Mouse (Mus musculus) MEL (cell line): ENCODE data around the gene Rnasel. TPM values are rescaled to one million over a fixed set of nuclear protein-coding genes. Genes with fewer than 3 reads are reported as not detected.

Experiments
- DNase-seq: peaks from one replicate; pipeline ENCODE4 v3.0.0; 2011; ENCODE audit warnings: low read depth, low spot score
- H3K27ac ChIP-seq: 2 replicates; pipeline ENCODE4 v1.5.1; 2012; ENCODE audit warnings: low read depth, mild to moderate bottlenecking, control low read depth, low read length, moderate library complexity; ENCODE audit not compliant: control insufficient read depth
- H3K27me3 ChIP-seq, 2 experiments: fragments of 150-350 bp in 1 of 2; sonication (generic) in 1 of 2; 2 replicates each; pipeline ENCODE4 v1.6.1; 2012; ENCODE audit warnings: low read length in 2 of 2, mild to moderate bottlenecking in 2 of 2, improper control_type of control experiment in 1 of 2, moderate library complexity in 1 of 2; ENCODE audit not compliant: insufficient read depth in 2 of 2, control insufficient read depth in 1 of 2
- H3K36me3 ChIP-seq, 2 experiments: 2 replicates each; pipeline ENCODE4 v1.6.1; 2012 to 2014; ENCODE audit warnings: low read length in 2 of 2, improper control_type of control experiment in 1 of 2, inconsistent platforms in 1 of 2, mild to moderate bottlenecking in 1 of 2; ENCODE audit not compliant: insufficient read depth in 2 of 2, control insufficient read depth in 1 of 2
- H3K4me1 ChIP-seq, 2 experiments: fragments of 150-350 bp in 1 of 2; sonication (generic) in 1 of 2; 2 replicates each; pipeline ENCODE4 v1.6.1; 2012; ENCODE audit warnings: low read length in 2 of 2, improper control_type of control experiment in 1 of 2, mild to moderate bottlenecking in 1 of 2; ENCODE audit not compliant: insufficient read depth in 2 of 2, control insufficient read depth in 1 of 2
- H3K4me3 ChIP-seq, 2 experiments: fragments of 150-350 bp in 1 of 2; sonication (generic) in 1 of 2; 2 replicates each; pipeline ENCODE4 v1.5.1; 2012; ENCODE audit warnings: low read depth in 2 of 2, low read length in 2 of 2, mild to moderate bottlenecking in 2 of 2, moderate library complexity in 2 of 2, control low read depth in 1 of 2, improper control_type of control experiment in 1 of 2; ENCODE audit not compliant: control insufficient read depth in 1 of 2, insufficient read depth in 1 of 2
- H3K79me2 ChIP-seq: 2 replicates; pipeline ENCODE4 v1.6.1; 2012; ENCODE audit warnings: mild to moderate bottlenecking, low read length, moderate library complexity; ENCODE audit not compliant: control insufficient read depth, poor library complexity, insufficient read depth
- H3K9ac ChIP-seq: 2 replicates; pipeline ENCODE4 v1.6.1; 2012; ENCODE audit warnings: low read depth, mild to moderate bottlenecking, control low read depth, low read length, moderate library complexity; ENCODE audit not compliant: control insufficient read depth, poor library complexity, severe bottlenecking
- H3K9me3 ChIP-seq: fragments of 150-350 bp; sonication (generic); replicated peaks from 2 replicates; pipeline ENCODE4 v1.6.1; 2012; ENCODE audit warnings: mild to moderate bottlenecking, low read length, improper control_type of control experiment, moderate library complexity; ENCODE audit not compliant: insufficient read depth
- BHLHE40 ChIP-seq: IDR thresholded peaks from 2 replicates; pipeline ENCODE4 v1.6.1; 2012; ENCODE audit warnings: low read depth, mild to moderate bottlenecking, inconsistent platforms, low read length, improper control_type of control experiment, borderline replicate concordance
- E2F4 ChIP-seq: IDR thresholded peaks from 2 replicates; pipeline ENCODE4 v1.6.1; 2011; ENCODE audit warnings: low read depth, low read length, improper control_type of control experiment, borderline replicate concordance
- ELF1 ChIP-seq: IDR thresholded peaks from 2 replicates; pipeline ENCODE4 v1.6.1; 2014; ENCODE audit warnings: low read depth, mild to moderate bottlenecking, inconsistent platforms, low read length, improper control_type of control experiment, moderate library complexity
- EP300 ChIP-seq, 2 experiments: IDR thresholded peaks; 2 replicates each; pipeline ENCODE4 v1.6.1; 2011; ENCODE audit warnings: improper control_type of control experiment in 2 of 2, low read length in 2 of 2, low read depth in 1 of 2, mild to moderate bottlenecking in 1 of 2
- ETS1 ChIP-seq: IDR thresholded peaks from 2 replicates; pipeline ENCODE4 v1.6.1; 2012; ENCODE audit warnings: low read depth, mild to moderate bottlenecking, inconsistent platforms, low read length, improper control_type of control experiment, moderate library complexity
- GATA1 ChIP-seq: IDR thresholded peaks from 2 replicates; pipeline ENCODE4 v1.6.1; 2011; ENCODE audit warnings: low read depth, low read length, improper control_type of control experiment
- HCFC1 ChIP-seq: IDR thresholded peaks from 2 replicates; pipeline ENCODE4 v1.6.1; 2012; ENCODE audit warnings: low read depth, mild to moderate bottlenecking, inconsistent platforms, low read length, improper control_type of control experiment, moderate library complexity
- MAX ChIP-seq: IDR thresholded peaks from 2 replicates; pipeline ENCODE4 v1.6.1; 2011; ENCODE audit warnings: low read length, improper control_type of control experiment
- NELFE ChIP-seq: IDR thresholded peaks from 2 replicates; pipeline ENCODE4 v1.6.1; 2011; ENCODE audit warnings: low read depth, low read length, improper control_type of control experiment
- POLR2A ChIP-seq, 2 experiments: IDR thresholded peaks; 2 replicates each; pipeline ENCODE4 v1.6.1; 2011 to 2012; ENCODE audit warnings: low read length in 2 of 2, mild to moderate bottlenecking in 2 of 2, control low read depth in 1 of 2, improper control_type of control experiment in 1 of 2, low read depth in 1 of 2, moderate library complexity in 1 of 2; ENCODE audit not compliant: control insufficient read depth in 1 of 2, insufficient read depth in 1 of 2, poor library complexity in 1 of 2
- POLR2AphosphoS2 ChIP-seq: IDR thresholded peaks from 2 replicates; pipeline ENCODE4 v1.6.1; 2011; ENCODE audit warnings: low read length, improper control_type of control experiment
- RCOR1 ChIP-seq: IDR thresholded peaks from 2 replicates; pipeline ENCODE4 v1.6.1; 2012; ENCODE audit warnings: low read depth, mild to moderate bottlenecking, inconsistent platforms, low read length, improper control_type of control experiment
- TAL1 ChIP-seq: IDR thresholded peaks from 2 replicates; pipeline ENCODE4 v1.6.1; 2012; ENCODE audit warnings: mild to moderate bottlenecking, inconsistent platforms, low read length, moderate library complexity, mixed read lengths
- TBP ChIP-seq: IDR thresholded peaks from 2 replicates; pipeline ENCODE4 v1.8.0; 2011; ENCODE audit warnings: low read depth, low read length, improper control_type of control experiment
- TCF12 ChIP-seq: IDR thresholded peaks from 2 replicates; pipeline ENCODE4 v1.6.1; 2014; ENCODE audit warnings: low read depth, mild to moderate bottlenecking, inconsistent platforms, low read length, improper control_type of control experiment, moderate library complexity
- UBTF ChIP-seq: IDR thresholded peaks from 2 replicates; pipeline ENCODE4 v1.6.1; 2012; ENCODE audit warnings: low read depth, mild to moderate bottlenecking, inconsistent platforms, low read length, improper control_type of control experiment, moderate library complexity, borderline replicate concordance; ENCODE audit not compliant: insufficient read depth
- USF1 ChIP-seq: IDR thresholded peaks from 2 replicates; pipeline ENCODE4 v1.6.1; 2014; ENCODE audit warnings: low read depth, mild to moderate bottlenecking, inconsistent platforms, low read length, improper control_type of control experiment, moderate library complexity
- USF2 ChIP-seq, 2 experiments: IDR thresholded peaks; 2 replicates each; pipeline ENCODE4 v1.6.1; 2011 to 2012; ENCODE audit warnings: improper control_type of control experiment in 2 of 2, low read length in 2 of 2, borderline replicate concordance in 1 of 2, inconsistent platforms in 1 of 2, low read depth in 1 of 2, mild to moderate bottlenecking in 1 of 2; ENCODE audit not compliant: insufficient read depth in 1 of 2
- polyA plus RNA-seq, 2 experiments: library from polyadenylated mRNA; stranded (reverse) in 1 of 2; unstranded in 1 of 2; fragments of >175 nt in 1 of 2; fragments of >200 nt in 1 of 2; gene quantifications; 2 replicates each; pipeline versions ENCODE4 v1.2.1 to v1.2.4; 2012; ENCODE audit warnings: low replicate concordance in 2 of 2, low read depth in 1 of 2; ENCODE audit not compliant: insufficient read length in 2 of 2, insufficient read depth in 1 of 2, missing spikeins in 1 of 2
- total RNA-seq: library from RNA; depleted of rRNA; stranded (reverse); fragments of 300-350 nt; gene quantifications from 2 replicates; pipeline ENCODE4 v1.2.3, GENCODE M21; 2012

The Rnasel gene
- total and polyA plus RNA-seq, 3 experiments = 5.2 to 8.1 TPM; not detected in 1

DNA sequence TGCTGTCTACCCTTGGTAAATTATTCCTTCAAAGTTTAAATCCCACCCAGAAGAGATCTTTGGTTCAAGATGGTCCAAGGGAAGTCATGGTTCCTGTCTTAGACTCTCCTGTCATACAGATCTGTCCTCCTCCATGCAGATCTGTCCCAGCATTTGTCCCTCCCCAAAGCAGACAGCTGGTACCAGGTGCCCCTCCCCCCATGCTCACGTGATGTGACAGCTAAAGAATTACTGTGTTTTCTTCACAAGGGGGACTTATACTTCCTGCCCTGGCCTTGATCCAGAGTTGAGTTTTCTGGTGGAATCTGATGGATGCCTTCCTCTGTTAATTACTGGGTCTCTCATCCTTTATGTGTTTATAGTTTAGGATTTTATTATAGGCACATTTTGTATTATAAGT, 677 bp upstream of the Rnasel start:
- peaks cover 0 to 9% of the 10 kb centered on the region in 2 experiments; a peak in 1 of 4 replicates for H3K36me3 ChIP-seq
- peak overlapping the region; percentile 63 to 69 for H3K4me3 ChIP-seq
- no peak overlapping the region; the same call in 1 of the 2 replicates for H3K9ac ChIP-seq
- no peaks in the 10 kb centered on the region; the same call in 1 of the 2 replicates for H3K79me2 ChIP-seq
- no peaks in the 10 kb centered on the region for H3K27me3 ChIP-seq
- peak; percentile 93 for TF ChIP-seq BHLHE40
- peak; percentile 93 for TF ChIP-seq USF1
- TF ChIP-seq USF2 (IDR thresholded peaks at IDR 0.05; ENCODE audit: borderline replicate concordance in 1 of 2, insufficient read depth in 1 of 2, low read depth in 1 of 2, low read length in 2 of 2) = peak; percentile 24 to 57; a peak in 1 of 4 replicates
- TF ChIP-seq GATA1 = no peak
- peak; percentile 31; the same call in 1 of the 2 replicates for TF ChIP-seq MAX
- TF ChIP-seq TBP = no peak
- peak; percentile 55; the same call in 1 of the 2 replicates for TF ChIP-seq ETS1
- peak; percentile 60 for DNase-seq
- H3K9me3 ChIP-seq = no peaks in the 10 kb centered on the region
- no peak overlapping the region for H3K27ac ChIP-seq
- H3K4me1 ChIP-seq = peaks cover 0 to 17% of the 10 kb centered on the region in 2 experiments; a peak in 2 of 4 replicates

DNA sequence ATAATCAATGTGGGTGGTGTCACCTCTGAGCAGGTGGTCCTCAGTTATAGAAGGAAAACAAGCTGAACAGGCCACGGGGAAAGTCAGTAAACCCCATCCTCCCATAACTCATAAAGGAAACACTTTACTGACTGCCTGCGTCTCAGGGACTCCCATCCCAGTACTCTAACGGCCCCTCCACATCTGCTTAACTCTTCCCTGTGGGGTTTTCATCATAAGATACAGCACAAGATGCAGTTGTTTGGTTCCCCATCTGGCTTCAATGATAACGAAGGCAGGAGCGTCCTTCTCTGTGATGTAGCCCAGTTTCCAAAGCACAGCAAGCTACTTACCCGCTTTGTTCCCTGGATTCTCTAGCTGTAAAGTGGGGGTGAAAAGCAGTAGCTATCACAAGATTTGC, 828 bp downstream of the Rnasel start:
- peak; percentile 72 for DNase-seq

DNA sequence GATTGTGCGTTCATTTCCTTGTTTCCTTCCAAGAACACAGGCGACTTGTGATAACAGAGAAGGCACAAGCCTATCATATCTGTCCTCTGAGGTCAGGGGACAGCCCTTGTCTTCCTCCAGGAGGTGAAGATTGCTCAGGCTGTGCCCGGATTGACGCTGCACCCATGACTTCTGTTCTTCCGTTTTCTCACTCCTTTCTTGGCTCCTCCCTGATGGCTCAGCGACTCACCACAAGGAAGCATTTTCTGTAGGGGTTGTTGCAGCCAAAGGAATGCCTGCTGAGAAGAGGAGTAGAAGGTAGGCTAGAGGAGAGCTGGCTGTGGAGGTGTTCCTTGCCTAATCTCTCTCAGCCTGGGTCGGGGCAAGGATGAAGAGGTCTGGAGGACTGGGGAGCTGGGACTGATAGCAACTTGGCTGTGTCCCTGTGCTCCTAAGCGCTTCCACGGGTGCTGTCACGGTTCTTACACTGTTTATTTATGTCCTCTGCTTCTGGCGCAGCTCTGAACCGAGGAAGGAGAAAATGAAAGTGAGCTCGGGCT, 2.6 kb downstream of the Rnasel start:
- no peaks in the 10 kb centered on the region for H3K9me3 ChIP-seq
- peak; percentile 83 for DNase-seq
- peak overlapping the region; percentile 60 to 80 for H3K4me3 ChIP-seq
- peaks cover 0 to 9% of the 10 kb centered on the region in 2 experiments; a peak in 1 of 4 replicates for H3K36me3 ChIP-seq
- no peaks in the 10 kb centered on the region for H3K27me3 ChIP-seq
- H3K27ac ChIP-seq = peak overlapping the region; percentile 72
- peak overlapping the region; percentile 60 for H3K9ac ChIP-seq
- no peaks in the 10 kb centered on the region; the same call in 1 of the 2 replicates for H3K79me2 ChIP-seq
- TF ChIP-seq TCF12 (peak; percentile 26; the same call in 1 of the 2 replicates), UBTF (0 out of 2 replicates have a peak, but pooled peaks have one; percentile 46), HCFC1 (peak; percentile 23; the same call in 1 of the 2 replicates), MAX (peak; percentile 2; the same call in 1 of the 2 replicates), TAL1 (no peak), POLR2A (IDR thresholded peaks at IDR 0.05; ENCODE audit: control insufficient read depth in 1 of 2, insufficient read depth in 1 of 2, low read depth in 1 of 2, low read length in 2 of 2, poor library complexity in 1 of 2) (peak in 1 of 2 experiments; percentile 60; a peak in 2 of 4 replicates), ETS1 (peak; percentile 60), ELF1 (peak; percentile 53; the same call in 1 of the 2 replicates), TBP (peak; percentile 84; the same call in 1 of the 2 replicates), EP300 (IDR thresholded peaks at IDR 0.05; ENCODE audit: low read depth in 1 of 2, low read length in 2 of 2) (peak; percentile 9 to 42; a peak in 2 of 4 replicates), USF2 (IDR thresholded peaks at IDR 0.05; ENCODE audit: borderline replicate concordance in 1 of 2, insufficient read depth in 1 of 2, low read depth in 1 of 2, low read length in 2 of 2) (no peak), POLR2AphosphoS2 (no peak)
- TF ChIP-seq, all 39 proteins: peak for 9
- H3K4me1 ChIP-seq = peaks cover 0 to 14% of the 10 kb centered on the region in 2 experiments; a peak in 2 of 4 replicates

More for the DNA sequence above, 828 bp downstream of the Rnasel start:
- peak overlapping the region; percentile 61; the same call in 1 of the 2 replicates for H3K9ac ChIP-seq
- no peaks in the 10 kb centered on the region; the same call in 1 of the 2 replicates for H3K79me2 ChIP-seq
- TF ChIP-seq RCOR1 (peak; percentile 66; the same call in 1 of the 2 replicates), NELFE (no peak), EP300 (IDR thresholded peaks at IDR 0.05; ENCODE audit: low read depth in 1 of 2, low read length in 2 of 2) (peak; percentile 12 to 80; a peak in 3 of 4 replicates), ETS1 (peak; percentile 52; the same call in 1 of the 2 replicates), E2F4 (no peak), POLR2A (IDR thresholded peaks at IDR 0.05; ENCODE audit: control insufficient read depth in 1 of 2, insufficient read depth in 1 of 2, low read depth in 1 of 2, low read length in 2 of 2, poor library complexity in 1 of 2) (no peak), GATA1 (peak; percentile 57), MAX (no peak), TCF12 (peak; percentile 79), TAL1 (peak; percentile 84)
- no peaks in the 10 kb centered on the region for H3K9me3 ChIP-seq
- no peaks in the 10 kb centered on the region for H3K27me3 ChIP-seq
- peaks cover 0 to 17% of the 10 kb centered on the region in 2 experiments; a peak in 2 of 4 replicates for H3K4me1 ChIP-seq
- H3K27ac ChIP-seq = peak overlapping the region; percentile 49
- peak overlapping the region; percentile 63 to 64 for H3K4me3 ChIP-seq
- H3K36me3 ChIP-seq = peaks cover 0 to 9% of the 10 kb centered on the region in 2 experiments; a peak in 1 of 4 replicates
